Mouse (Mus musculus) kidney, adult 2 months (tissue): ENCODE measurements around the gene Hfe2.

Source experiments
- CTCF ChIP-seq: fragments of 200-500 bp; conservative IDR thresholded peaks from 2 replicates; pipeline ENCODE4 v1.5.1; 2011; ENCODE audit warnings: low read depth, mild to moderate bottlenecking, control low read depth, low read length, moderate library complexity, mixed read lengths; ENCODE audit not compliant: insufficient read depth, insufficient read length
- POLR2A ChIP-seq: fragments of 200-500 bp; IDR thresholded peaks from one replicate; pipeline ENCODE4 v1.6.1; 2011; ENCODE audit warnings: low read depth, low read length, control low read depth

DNA sequence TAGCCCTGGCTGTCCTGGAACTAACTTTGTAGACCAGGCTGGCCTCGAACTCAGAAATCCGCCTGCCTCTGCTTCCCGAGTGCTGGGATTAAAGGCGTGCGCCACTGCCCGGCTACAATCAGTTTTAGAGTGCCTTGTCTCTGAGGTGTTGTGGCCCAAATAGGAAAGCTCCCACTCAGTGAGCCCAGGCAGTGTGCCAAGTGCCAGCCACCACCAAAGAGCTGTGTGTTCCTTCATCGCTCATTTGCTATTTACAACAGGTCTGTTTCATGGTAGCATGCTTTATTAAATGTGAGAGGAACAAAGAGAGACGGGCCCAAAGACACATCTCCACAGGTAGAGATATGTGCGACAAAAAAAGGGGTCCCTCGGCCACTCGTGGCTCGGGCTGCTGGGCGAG lies 42.5 kb upstream of the Hfe2 start:
- TF ChIP-seq CTCF (no peak), POLR2A (no peak)
